Mouse (Mus musculus) gastrocnemius, postnatal 10 days (tissue): ENCODE data around the gene Stx1b. TPM values are rescaled to one million over a fixed set of nuclear protein-coding genes. Genes with fewer than 3 reads are reported as not detected.

Source experiments
- total RNA-seq, 2 experiments: library from RNA; stranded (reverse); gene quantifications; 2 replicates each; pipeline ENCODE4 v1.2.3; 2021

The Stx1b gene
- total RNA-seq, 2 experiments from 2014 or later: 3.0 to 4.6 TPM

Other genes starting within 250 kb of the Stx1b start
- gene Ccdc189, start 236.0 kb downstream of the Stx1b start, total RNA-seq: 1 to 10 TPM; 1.7 to 3.2 TPM
- gene Rnf40, start 235.8 kb downstream of the Stx1b start, total RNA-seq: 10 to 100 TPM; 26.9 to 37.8 TPM
- 10 to 100 TPM in 1 of 2 experiments, 1 to 10 TPM in 1; 9.2 to 14.7 TPM for gene Zfp629, start 208.8 kb downstream of the Stx1b start, total RNA-seq
- gene Bcl7c, start 115.6 kb downstream of the Stx1b start, total RNA-seq: 10 to 100 TPM; 93.2 to 97.1 TPM
- gene Ctf1, start 111.8 kb downstream of the Stx1b start, total RNA-seq: 10 to 100 TPM in 1 of 2 experiments, 1 to 10 TPM in 1; 9.1 to 12.7 TPM
- gene Ctf2, start 92.4 kb downstream of the Stx1b start, total RNA-seq: not detected
- gene Fbxl19, start 80.0 kb downstream of the Stx1b start, total RNA-seq: 1 to 10 TPM; 2.9 to 6.0 TPM
- 10 to 100 TPM; 10.2 to 12.3 TPM for gene Orai3, start 54.7 kb downstream of the Stx1b start, total RNA-seq
- 10 to 100 TPM; 21.2 to 26.2 TPM for gene Setd1a, start 47.9 kb downstream of the Stx1b start, total RNA-seq
- under 1 TPM in 1 of 2 experiments, not detected in 1; 0.47 TPM for gene Gm49388, start 38.9 kb downstream of the Stx1b start, total RNA-seq
- 10 to 100 TPM in 1 of 2 experiments, 1 to 10 TPM in 1; 8.1 to 12.5 TPM for gene Hsd3b7, start 23.9 kb downstream of the Stx1b start, total RNA-seq
- gene Stx4a, start 255 bp downstream of the Stx1b start, total RNA-seq: 10 to 100 TPM; 52.6 to 69.7 TPM
- 10 to 100 TPM; 16.2 to 20.1 TPM for gene Zfp646, start 51.7 kb upstream of the Stx1b start, total RNA-seq
- 1 to 10 TPM; 5.8 to 7.7 TPM for gene Zfp668, start 52.3 kb upstream of the Stx1b start, total RNA-seq
- gene Prss53, start 66.4 kb upstream of the Stx1b start, total RNA-seq: 1 to 10 TPM in 1 of 2 experiments, under 1 TPM in 1; 0.96 to 1.2 TPM
- gene Gm21974, start 70.9 kb upstream of the Stx1b start, total RNA-seq: not detected
- 10 to 100 TPM; 36.8 to 48.9 TPM for gene Vkorc1, start 71.1 kb upstream of the Stx1b start, total RNA-seq
- gene Bckdk, start 79.5 kb upstream of the Stx1b start, total RNA-seq: 10 to 100 TPM; 84.9 to 89.6 TPM
- 10 to 100 TPM; 12.9 to 16.7 TPM for gene Kat8, start 88.0 kb upstream of the Stx1b start, total RNA-seq
- not detected for gene Prss8, start 105.6 kb upstream of the Stx1b start, total RNA-seq
- gene Prss36, start 122.2 kb upstream of the Stx1b start, total RNA-seq: 1 to 10 TPM; 6.6 to 7.9 TPM
- gene Fus, start 142.9 kb upstream of the Stx1b start, total RNA-seq: 100 to 1,000 TPM; 199 to 239 TPM
- 1 to 10 TPM; 3.3 to 4.9 TPM for gene Pycard, start 169.3 kb upstream of the Stx1b start, total RNA-seq
- 100 to 1,000 TPM; 238 to 256 TPM for gene Trim72, start 179.4 kb upstream of the Stx1b start, total RNA-seq
- gene Itgam, start 238.1 kb upstream of the Stx1b start, total RNA-seq: 1 to 10 TPM; 1.5 to 3.4 TPM
- not detected for gene Gm49368, start 238.1 kb upstream of the Stx1b start, total RNA-seq